Mouse (Mus musculus) hindbrain, embryonic 11.5 days (tissue): ENCODE data around the gene Fshb. TPM values are rescaled to one million over a fixed set of nuclear protein-coding genes. Genes with fewer than 3 reads are reported as not detected.

Experiments used
- ATAC-seq: fragments of 200-750 bp; cut with Nextera tagmentation; 2 replicates; pipeline ENCODE4 v1.8.0; 2017; ENCODE audit warnings: mild to moderate bottlenecking, moderate TSS enrichment, moderate library complexity; ENCODE audit not compliant: low FRiP score
- DNase-seq: peaks from one replicate; pipeline ENCODE4 v3.0.0-alpha.2; 2015; ENCODE audit warnings: low spot score
- H3K27ac ChIP-seq: fragments of 300-500 bp; sonication (generic); 2 replicates; pipeline ENCODE4 v1.5.1; 2014; ENCODE audit warnings: mild to moderate bottlenecking, low read depth, low read length
- H3K27me3 ChIP-seq: fragments of 300-500 bp; sonication (generic); 2 replicates; pipeline ENCODE4 v1.6.1; 2014; ENCODE audit warnings: mild to moderate bottlenecking, low read length, moderate library complexity, mixed read lengths; ENCODE audit not compliant: control insufficient read depth, insufficient read depth
- H3K36me3 ChIP-seq: fragments of 300-500 bp; sonication (generic); 2 replicates; pipeline ENCODE4 v1.6.1; 2014; ENCODE audit warnings: mild to moderate bottlenecking, low read length, moderate library complexity, mixed read lengths; ENCODE audit not compliant: control insufficient read depth, insufficient read depth
- H3K4me1 ChIP-seq: fragments of 300-500 bp; sonication (generic); replicated peaks from 2 replicates; pipeline ENCODE4 v1.6.1; 2014; ENCODE audit warnings: low read length, mixed read lengths; ENCODE audit not compliant: control insufficient read depth, insufficient read depth
- H3K4me2 ChIP-seq: fragments of 300-500 bp; sonication (generic); replicated peaks from 2 replicates; pipeline ENCODE4 v1.6.1; 2014; ENCODE audit warnings: mild to moderate bottlenecking, low read depth, low read length
- H3K4me3 ChIP-seq: fragments of 300-500 bp; sonication (generic); 2 replicates; pipeline ENCODE4 v1.5.1; 2014; ENCODE audit warnings: low read depth, low read length
- H3K9ac ChIP-seq: fragments of 300-500 bp; sonication (generic); 2 replicates; pipeline ENCODE4 v1.6.1; 2014; ENCODE audit warnings: low read depth, low read length
- H3K9me3 ChIP-seq: fragments of 300-500 bp; sonication (generic); 2 replicates; pipeline ENCODE4 v1.6.1; 2016; ENCODE audit warnings: low read length; ENCODE audit not compliant: control insufficient read depth
- WGBS: fragments of 180-500 bp; shearing (Covaris S2); extraction: QIAGEN DNeasy Blood & Tissue Kit; methylation state at CpG from one replicate; pipeline ENCODE4 v1.1.7; 2014; 5-methylcytosine and 5-hydroxymethylcytosine counted together
- polyA plus RNA-seq: library from polyadenylated mRNA; unstranded; fragments of >200 nt; fragmentation: Nextera tagmentation; extraction: Ambion mirVana; gene quantifications from 2 replicates; pipeline ENCODE4 v1.2.1, GENCODE M21; 2014

Fshb gene
- not detected in 2 replicates for polyA plus RNA-seq

DNA sequence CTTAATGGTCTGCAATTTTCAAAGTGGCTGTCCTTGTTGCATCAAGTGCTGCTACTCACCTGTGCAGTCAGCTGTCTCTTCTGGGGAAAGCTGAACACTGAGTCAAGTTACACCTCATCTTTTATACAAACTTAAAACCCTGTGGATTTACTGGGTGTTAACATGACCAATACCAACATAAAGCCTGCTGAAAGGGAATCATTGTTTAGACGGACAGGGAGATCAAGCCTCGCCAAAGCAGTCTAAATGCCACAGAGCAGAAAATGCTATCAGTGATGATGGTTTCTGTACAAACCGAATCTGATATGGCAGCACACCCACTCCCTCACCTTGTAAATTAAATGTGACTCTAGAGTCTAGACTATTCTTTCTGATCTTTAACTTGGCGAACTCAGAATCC is at the start of gene Fshb:
Fshb (minus strand) TSS at position 101 of the 400 bp plus-strand sequence.
- no peaks in the 10 kb centered on the region for H3K9me3 ChIP-seq
- DNase-seq (no peak), ATAC-seq (no peak)
- H3K27me3 ChIP-seq: no peaks in the 10 kb centered on the region
- no peak within 1 kb of the TSS for H3K27ac ChIP-seq
- 78% methylated on average over 4 of the region's 4 CpGs for WGBS
- no peak within 1 kb of the TSS for H3K9ac ChIP-seq
- H3K4me1 ChIP-seq: no peaks in the 10 kb centered on the region
- no peak within 1 kb of the TSS for H3K4me3 ChIP-seq
- no peaks in the 10 kb centered on the region for H3K36me3 ChIP-seq
- H3K4me2 ChIP-seq: no peak within 1 kb of the TSS

DNA sequence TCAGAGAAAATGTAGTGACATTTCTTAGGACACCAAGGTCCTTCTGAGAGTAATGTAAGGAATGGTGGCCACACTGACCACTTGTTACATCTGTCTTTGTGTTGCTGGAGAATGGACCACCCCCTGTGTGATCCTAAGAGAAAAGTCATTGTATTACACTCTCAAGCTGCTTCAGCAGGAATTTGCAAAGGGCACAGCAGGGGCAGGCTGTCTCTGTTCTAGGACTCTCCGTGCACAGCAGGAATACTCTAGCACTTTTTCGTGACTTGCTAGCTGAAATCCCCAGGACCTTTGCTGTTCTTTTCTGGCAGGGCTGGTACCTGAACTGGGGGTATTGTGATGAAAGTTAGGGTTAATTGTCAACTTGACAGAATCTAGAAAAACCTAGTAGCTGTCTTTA is 24.8 kb upstream of the Fshb start:
- H3K4me2 ChIP-seq: no peak overlapping the region
- H3K4me3 ChIP-seq: no peak overlapping the region
- H3K27ac ChIP-seq: no peak overlapping the region
- 2% methylated on average over 2 of the region's 2 CpGs for WGBS
- no peak overlapping the region for H3K9ac ChIP-seq
- no peaks in the 10 kb centered on the region for H3K9me3 ChIP-seq
- H3K4me1 ChIP-seq: no peaks in the 10 kb centered on the region
- ATAC-seq (no peak), DNase-seq (no peak)
- no peaks in the 10 kb centered on the region for H3K27me3 ChIP-seq
- H3K36me3 ChIP-seq: no peaks in the 10 kb centered on the region

DNA sequence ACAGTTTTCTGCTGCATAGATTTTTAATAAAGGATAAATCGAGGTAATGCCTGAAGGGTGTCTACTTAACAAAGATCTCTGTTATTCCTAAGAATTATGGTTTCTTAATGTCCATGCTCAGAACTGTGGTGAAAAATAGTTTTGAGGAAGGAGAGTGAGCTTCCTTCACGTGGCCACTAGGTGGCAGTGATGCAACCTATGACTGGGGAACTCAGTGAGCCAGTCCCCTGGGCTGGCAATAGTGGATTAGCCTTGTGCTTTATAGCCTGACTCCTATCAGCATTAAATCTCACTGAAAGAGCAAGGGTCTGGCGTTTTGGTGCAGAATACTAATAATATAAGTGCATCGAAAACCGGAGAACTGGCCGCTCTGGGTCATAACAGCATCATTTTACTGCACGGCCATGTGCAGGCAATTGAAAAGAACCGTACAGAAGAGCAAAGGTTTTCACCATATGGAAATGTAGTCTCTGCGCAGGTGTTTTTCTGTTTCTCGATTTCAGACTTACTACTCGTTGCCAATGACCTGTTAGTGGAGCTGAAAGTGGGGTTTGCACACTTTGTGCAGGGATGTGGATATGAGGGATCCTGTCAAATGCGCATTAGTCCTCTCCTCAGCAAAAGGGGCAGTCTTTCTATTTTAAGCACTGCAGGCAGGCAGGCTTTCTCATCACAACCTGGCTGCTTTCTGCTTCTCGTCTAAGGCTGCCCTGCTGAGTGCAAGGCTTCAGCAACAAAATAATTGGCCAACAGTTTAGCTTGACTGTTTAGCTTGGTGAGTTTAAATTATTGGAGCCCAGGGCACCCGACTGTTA is 23.8 kb upstream of the Fshb start:
- no peaks in the 10 kb centered on the region for H3K4me1 ChIP-seq
- H3K4me3 ChIP-seq: no peak overlapping the region
- no peak overlapping the region for H3K27ac ChIP-seq
- no peaks in the 10 kb centered on the region for H3K36me3 ChIP-seq
- WGBS: 56% methylated on average over 14 of the region's 14 CpGs
- no peak overlapping the region for H3K4me2 ChIP-seq
- H3K9ac ChIP-seq: no peak overlapping the region
- no peaks in the 10 kb centered on the region for H3K27me3 ChIP-seq
- no peaks in the 10 kb centered on the region for H3K9me3 ChIP-seq
- DNase-seq: peak; percentile 58
- peak; percentile 72 for ATAC-seq

DNA sequence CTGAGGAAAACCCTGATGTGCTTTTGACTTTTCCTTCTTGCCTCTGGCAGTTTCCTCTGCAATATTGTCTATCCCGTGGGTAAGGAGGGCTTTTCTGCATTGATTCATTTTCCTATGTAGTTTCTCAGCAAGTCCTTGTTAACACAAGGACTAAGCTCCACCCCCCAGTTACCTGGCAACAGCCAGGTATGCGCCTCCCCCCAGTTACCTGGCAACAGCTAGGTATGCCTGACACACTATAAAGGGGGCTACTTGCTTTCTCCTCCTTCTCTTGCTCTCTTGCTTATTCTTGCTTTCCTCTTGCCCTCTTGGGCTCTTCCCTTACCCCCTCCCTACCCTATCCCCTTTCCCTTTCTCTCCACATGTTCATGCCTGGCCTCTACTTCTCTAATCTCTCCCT is 3.8 kb upstream of the Fshb start:
- H3K36me3 ChIP-seq: no peaks in the 10 kb centered on the region
- H3K9ac ChIP-seq: no peak overlapping the region
- H3K9me3 ChIP-seq: no peaks in the 10 kb centered on the region
- ATAC-seq (peak; percentile 18; the same call in 1 of the 2 replicates), DNase-seq (no peak)
- H3K4me3 ChIP-seq: no peak overlapping the region
- H3K4me1 ChIP-seq: no peaks in the 10 kb centered on the region
- WGBS: 40% methylated on average over 2 of the region's 2 CpGs
- H3K4me2 ChIP-seq: no peak overlapping the region
- no peaks in the 10 kb centered on the region for H3K27me3 ChIP-seq
- no peak overlapping the region for H3K27ac ChIP-seq

DNA sequence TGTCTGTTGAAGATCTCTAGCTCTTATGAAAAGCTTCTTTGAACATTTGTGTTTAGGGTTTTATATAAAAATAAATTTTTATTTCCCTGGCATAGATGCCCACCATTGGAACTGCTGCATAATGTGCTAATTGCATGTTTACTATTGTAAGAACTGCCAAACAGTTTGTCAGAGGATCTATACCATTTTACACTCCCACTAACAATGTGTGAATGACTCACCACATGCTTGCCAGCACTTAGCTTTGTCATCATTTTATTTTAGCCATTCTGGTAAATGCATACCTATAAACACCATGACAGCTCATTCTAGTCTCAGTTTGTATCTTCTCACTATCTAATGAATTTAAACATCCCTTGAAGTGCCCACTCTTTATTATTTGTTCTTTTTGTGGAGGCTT is 13.5 kb downstream of the Fshb start:
- H3K4me3 ChIP-seq: no peak overlapping the region
- DNase-seq: no peak

DNA sequence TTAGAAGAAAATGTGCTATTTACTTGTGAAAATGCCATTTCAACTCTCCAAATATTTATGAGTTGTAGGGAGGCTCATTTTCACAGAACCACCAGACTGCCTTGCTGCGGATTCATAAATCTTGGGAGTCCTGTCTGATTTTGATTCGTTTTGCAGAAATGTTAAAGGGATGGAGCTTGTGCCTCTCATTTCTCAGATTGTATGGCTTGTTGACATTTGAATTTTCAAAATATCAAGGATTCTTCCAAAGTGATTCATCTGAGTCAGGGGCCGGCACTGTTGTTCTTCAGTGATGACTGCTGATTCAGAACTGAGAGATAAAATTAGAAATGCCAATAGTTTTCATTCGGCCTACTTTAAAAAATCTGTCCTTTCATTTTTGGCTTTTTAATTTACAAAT is 18.6 kb downstream of the Fshb start:
- Histone ChIP-seq H3K9ac (no peak overlapping the region), H3K4me2 (no peak overlapping the region), H3K36me3 (no peaks in the 10 kb centered on the region), H3K4me1 (no peaks in the 10 kb centered on the region), H3K4me3 (no peak overlapping the region), H3K9me3 (no peaks in the 10 kb centered on the region), H3K27ac (no peak overlapping the region), H3K27me3 (no peaks in the 10 kb centered on the region)
- no peak for DNase-seq
- no peak for ATAC-seq
- WGBS: 90% methylated on average over 4 of the region's 4 CpGs

More for the DNA sequence above, 13.5 kb downstream of the Fshb start:
- H3K27me3 ChIP-seq: no peaks in the 10 kb centered on the region
- H3K9ac ChIP-seq: no peak overlapping the region
- ATAC-seq: no peak
- no peaks in the 10 kb centered on the region for H3K4me1 ChIP-seq
- H3K36me3 ChIP-seq: no peaks in the 10 kb centered on the region
- no peaks in the 10 kb centered on the region for H3K9me3 ChIP-seq
- H3K4me2 ChIP-seq: no peak overlapping the region
- no peak overlapping the region for H3K27ac ChIP-seq

DNA sequence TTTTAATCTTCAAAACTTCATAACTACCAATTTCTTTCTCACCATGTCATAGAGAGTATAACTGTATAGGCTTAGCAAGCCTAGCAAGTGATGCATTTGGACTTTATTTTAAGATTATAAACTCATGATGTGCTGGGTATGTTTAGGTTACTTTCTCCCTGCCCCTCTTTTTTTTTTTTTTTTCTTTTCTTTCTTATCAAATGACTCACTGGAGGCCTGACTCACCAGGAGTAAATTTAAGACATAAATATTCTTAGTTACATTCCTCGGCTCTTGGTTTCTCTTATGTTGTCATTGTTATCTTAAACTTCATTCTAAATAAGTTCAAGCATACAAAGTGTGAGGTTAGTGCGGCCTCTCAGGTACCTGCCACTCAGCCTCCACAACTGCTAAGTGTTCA is 23.5 kb downstream of the Fshb start:
- WGBS: 93% methylated on average over 2 of the region's 2 CpGs
- H3K4me1 ChIP-seq: no peaks in the 10 kb centered on the region
- ATAC-seq: no peak

DNA sequence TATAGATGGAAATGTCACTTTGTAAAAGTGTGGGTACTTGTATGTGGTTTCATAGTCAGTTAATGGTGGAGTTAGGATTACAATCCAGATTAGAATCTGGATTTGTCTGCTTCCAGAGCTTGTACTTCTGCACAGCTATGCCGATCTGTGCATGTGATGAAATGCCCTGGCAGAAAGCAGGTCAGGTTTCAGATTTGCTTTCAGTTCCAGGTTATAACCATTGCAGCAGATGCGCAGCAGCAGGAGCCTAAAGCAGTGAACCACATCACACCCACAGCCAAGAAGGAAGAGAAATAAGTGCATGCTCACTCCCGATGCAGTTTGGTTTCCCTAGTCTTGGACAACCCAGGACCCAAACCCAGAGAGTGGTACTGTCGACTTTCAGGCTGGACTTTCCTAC is 34.8 kb downstream of the Fshb start:
- Histone ChIP-seq H3K36me3 (no peaks in the 10 kb centered on the region), H3K4me3 (no peak overlapping the region), H3K4me1 (no peaks in the 10 kb centered on the region), H3K9ac (no peak overlapping the region), H3K27me3 (no peaks in the 10 kb centered on the region), H3K9me3 (no peaks in the 10 kb centered on the region), H3K27ac (no peak overlapping the region), H3K4me2 (no peak overlapping the region)
- 78% methylated on average over 4 of the region's 4 CpGs for WGBS
- DNase-seq: no peak
- no peak for ATAC-seq

More for the DNA sequence above, 23.5 kb downstream of the Fshb start:
- no peak overlapping the region for H3K4me2 ChIP-seq
- no peak overlapping the region for H3K27ac ChIP-seq
- H3K9me3 ChIP-seq: no peaks in the 10 kb centered on the region
- no peak overlapping the region for H3K4me3 ChIP-seq
- no peaks in the 10 kb centered on the region for H3K27me3 ChIP-seq
- DNase-seq: no peak
- H3K9ac ChIP-seq: no peak overlapping the region
- H3K36me3 ChIP-seq: no peaks in the 10 kb centered on the region

DNA sequence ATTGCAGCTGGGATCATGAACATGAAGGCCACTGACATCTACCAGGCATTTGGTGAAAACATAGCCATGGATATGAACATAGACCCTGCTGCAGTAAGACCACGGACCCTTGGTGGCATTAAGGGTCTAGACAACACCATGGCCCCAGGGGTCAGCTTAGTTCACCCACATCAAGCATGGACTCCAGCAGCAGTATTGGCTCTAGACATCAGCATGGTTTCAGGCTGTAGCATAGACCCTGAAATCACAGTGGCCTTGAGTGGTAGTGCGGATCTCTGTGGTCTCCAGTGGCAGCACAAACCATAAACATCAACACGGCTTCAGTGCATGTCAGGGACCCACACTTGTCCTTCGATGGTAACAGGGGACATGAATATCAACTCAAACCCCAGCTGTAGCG is 36.7 kb downstream of the Fshb start:
- no peak overlapping the region for H3K4me3 ChIP-seq
- 89% methylated on average over 5 of the region's 5 CpGs for WGBS
- no peaks in the 10 kb centered on the region for H3K4me1 ChIP-seq
- H3K9me3 ChIP-seq: no peaks in the 10 kb centered on the region
- no peak overlapping the region for H3K27ac ChIP-seq
- no peak overlapping the region for H3K9ac ChIP-seq
- ATAC-seq: no peak
- no peak for DNase-seq
- H3K27me3 ChIP-seq: no peaks in the 10 kb centered on the region
- no peaks in the 10 kb centered on the region for H3K36me3 ChIP-seq
- H3K4me2 ChIP-seq: no peak overlapping the region
